Mouse (Mus musculus) layer of hippocampus, postnatal 14 days (tissue): ENCODE results near the gene Syce3. TPM values are rescaled to one million over a fixed set of nuclear protein-coding genes. Genes with fewer than 3 reads are reported as not detected.
A peak's percentile ranks its signal among the peaks of the same experiment; 100 is the strongest.

Experiments used
- DNase-seq, 2 experiments: peaks; one replicate each; pipeline ENCODE4 v3.0.0; 2021 to 2022; ENCODE audit warnings: low spot score in 2 of 2, mixed read lengths in 1 of 2
- total RNA-seq, 2 experiments: library from RNA; stranded (reverse); gene quantifications; 2 replicates each; pipeline ENCODE4 v1.2.3; 2021

Syce3 gene
- total RNA-seq, 2 experiments from 2014 or later: not detected

DNA sequence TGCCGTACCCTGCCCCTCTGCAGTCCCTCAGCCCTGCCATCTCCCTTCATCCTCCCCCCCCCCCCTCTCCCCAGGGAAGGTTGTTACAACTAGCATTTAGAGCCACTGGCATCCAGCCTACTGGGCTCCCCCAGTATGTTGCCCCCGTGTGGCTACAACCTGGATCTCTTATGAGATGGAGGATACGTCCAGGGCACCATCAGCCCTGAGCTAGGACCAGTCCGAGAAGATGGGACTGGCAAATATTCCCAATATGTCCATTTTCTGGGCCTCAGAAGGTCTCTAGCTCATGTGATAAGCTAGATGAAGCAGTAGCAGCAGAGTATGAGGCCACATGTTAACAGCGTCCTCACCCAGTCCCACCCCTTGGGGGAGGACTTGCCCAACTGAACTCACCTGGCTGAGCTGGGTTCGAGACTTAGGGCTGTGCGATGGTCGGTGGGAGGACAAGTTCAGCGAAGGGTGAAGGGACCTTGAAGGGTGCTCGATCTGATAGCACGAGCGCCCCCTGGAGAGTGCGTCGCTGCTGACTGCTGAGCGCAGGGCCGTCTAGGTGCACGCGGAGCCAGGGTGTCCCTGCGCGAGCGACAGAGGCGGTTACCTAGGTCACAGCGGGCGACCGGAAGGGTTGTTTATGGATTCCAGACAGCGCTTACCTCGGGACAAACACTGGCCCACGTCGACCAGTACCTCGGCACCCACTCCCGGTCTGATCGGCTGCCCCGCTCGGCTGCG lies 37.1 kb downstream of the Syce3 start:
- DNase-seq: peak; percentile 84 to 87

DNA sequence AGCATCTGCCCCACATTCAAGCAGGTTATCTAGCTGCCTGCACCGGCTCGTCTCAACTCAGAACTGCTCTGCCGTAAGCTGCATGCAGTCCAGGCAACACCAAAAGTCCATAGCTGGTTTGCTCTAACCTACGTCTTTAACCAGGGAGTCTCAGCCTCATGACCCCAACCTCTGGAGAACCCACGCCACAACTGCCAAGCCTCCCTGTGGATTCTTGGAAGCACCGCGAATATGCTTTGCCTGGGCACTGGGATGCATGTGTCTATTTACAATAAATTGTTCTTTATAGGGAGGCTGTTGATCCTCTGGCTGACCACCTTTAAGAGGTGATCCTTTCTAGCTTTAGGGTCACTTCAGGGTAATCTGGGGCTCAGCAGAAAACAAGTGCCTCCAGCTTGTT lies 37.8 kb downstream of the Syce3 start:
- no peak for DNase-seq

DNA sequence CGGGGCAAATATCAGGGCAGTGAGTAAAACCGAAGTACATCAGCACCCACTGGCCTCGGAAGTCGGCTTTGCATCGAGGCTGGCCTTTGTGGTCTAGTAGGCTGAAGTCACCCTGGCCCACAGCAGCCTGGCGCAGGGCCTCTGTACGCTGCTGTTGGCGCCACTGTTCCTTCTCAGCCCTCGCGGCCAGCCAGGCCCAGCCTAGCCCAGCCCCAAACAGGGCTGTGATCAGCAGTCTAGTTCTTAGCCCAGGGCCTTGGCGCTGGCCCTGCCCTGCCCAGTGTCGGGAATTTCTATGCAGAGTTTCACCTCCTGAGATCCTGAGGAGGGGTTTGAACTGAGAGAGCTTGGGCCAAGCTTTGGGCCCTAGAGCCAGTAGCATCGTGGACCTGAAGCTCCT lies 38.2 kb downstream of the Syce3 start:
- no peak for DNase-seq

DNA sequence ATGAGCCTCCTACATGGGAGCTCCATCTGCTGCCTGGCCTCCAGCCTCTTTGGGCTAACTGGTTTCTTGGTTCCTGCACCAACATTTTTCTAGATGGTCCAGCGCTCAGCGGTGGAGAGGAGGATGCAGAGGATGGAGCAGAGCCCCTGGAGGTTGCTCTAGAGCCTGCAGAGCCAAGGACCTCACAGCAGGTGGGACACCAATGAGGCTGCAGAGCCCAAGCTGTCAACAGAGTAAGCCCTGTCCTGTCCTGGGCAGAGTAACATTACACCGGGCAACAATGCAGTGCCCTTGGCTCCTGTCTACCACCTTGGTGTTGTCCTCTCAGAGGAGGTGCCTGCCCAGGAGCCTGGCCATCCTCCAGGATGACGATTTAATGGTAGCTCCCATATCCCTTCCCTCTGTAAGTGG lies 45.2 kb downstream of the Syce3 start:
- DNase-seq: no peak

DNA sequence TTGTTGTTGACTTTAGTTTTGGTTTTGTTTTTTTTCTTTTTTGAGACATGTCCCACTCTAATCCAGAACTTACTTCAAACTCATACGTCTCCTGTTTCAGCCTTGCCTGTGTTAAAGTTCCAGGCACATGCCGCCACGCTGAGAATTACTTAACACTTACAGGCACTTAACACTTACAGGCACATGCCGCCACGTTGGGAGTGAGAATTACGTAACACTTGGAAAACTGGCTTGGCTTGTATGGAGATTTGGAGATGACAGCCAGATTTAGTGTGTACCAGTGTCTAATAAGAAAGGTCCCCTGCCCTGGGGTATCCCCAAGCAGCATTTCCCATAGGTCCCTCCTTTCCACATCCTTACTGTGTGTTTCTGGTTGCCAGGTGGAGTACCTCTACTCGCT lies 47.3 kb downstream of the Syce3 start:
- DNase-seq: no peak

DNA sequence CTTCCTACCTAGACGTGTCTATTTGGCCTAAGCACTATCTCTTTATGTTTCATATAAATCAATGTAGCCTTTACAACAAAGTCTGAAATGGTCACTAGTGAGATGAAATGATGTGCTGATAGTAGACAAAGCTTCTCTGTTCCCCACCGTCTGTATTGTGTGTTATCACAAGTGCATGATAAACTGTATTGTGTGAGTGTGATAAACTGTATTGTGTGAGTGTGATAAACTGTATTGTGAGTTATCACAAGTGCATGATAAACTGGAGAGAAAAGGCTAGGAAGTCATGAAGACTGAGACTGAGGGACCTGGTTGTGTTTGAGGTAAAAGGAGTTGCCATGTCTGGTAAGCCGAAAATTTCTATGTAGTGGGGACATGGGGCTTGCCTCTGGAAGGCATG lies 51.5 kb downstream of the Syce3 start:
- DNase-seq: no peak

DNA sequence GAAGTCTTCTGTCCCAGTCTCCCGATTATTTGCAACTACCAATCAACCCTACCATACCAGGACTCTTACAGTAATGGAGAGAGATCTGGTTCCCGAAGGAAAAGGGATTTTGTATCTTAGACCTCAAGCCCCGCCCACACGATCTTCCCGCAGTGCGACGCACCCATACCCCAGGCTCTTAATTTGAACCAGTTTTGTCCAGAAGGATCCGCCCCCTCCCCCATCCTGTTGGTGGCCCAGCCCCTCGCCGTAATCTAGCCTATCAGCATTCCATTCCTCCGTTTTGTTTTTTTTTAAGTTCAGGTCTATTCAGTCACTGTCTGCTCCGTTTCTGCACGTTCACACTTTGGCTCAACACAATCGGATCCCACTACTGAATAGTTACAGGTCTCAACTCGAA lies 53.9 kb downstream of the Syce3 start:
- peak; percentile 50 to 81 for DNase-seq

DNA sequence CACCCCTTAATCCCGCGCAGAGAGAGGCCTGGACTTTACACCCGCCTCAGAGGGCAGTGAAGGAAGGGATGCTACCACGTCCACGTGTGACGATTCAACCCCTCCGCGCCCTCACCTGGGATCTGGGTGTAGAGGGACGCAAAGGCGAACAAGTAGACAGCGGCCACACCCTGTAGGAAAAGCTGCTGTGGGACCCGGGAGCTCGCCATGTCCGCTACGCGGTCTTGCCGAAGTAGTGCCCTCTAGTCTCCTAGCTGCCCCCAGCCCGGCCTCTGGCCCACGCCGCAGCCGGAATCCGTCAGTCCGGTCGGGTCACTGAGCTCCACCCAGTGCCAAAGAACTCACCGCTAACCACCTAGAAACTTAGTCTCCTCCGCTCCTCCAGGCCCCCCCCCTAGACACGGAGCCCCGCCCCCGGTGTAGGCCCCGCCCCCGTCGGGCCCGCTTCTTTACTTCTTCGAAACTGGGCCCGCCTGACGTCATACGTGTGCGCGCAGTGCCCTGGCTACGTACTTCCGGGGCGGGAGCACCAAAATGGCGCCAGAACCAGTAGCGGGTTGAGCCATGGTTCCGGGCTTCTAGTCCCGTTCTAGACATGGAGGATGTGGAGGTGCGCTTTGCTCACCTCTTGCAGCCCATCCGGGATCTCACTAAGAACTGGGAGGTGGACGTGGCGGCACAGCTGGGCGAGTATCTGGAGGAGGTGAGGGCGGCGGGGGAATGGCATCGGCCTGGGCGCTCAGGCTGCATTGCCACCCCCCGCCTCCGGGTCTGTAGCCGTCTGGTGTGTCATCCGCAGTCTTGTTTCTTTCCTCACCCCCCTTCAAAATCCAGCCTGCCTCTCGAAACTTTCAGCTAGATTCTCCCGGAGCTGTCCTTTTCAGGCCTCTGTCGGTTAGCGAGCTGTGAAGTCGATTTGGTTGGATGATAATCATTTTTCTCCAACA lies 54.8 kb downstream of the Syce3 start, which contains the start of the genes Lmf2 and Ncaph2:
Gene Lmf2, minus strand, starts transcription at position 419 of the 947 bp plus-strand sequence.
Gene Ncaph2, plus strand, starts transcription at position 479 of the 947 bp plus-strand sequence.
- peak; percentile 92 to 96 for DNase-seq

DNA sequence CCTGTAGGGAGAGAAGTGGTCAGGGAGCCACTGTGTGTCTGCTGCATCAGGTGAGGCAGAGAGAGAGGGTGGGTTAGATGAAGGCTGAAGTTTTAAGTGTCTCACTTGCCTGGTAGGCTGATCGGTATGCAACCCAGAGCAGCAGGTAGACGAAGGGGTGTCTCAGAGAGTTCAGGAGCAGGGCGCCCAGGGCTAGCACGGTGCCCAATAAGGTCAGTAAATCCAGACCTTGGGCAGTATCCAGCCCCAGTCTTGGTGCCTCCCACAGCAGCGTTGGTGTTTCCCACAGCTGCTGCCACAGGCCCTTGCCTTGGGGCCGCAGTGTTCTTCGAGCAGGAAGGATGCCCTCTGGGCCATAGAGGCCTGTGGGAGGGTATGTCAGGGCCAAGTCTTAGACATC lies 55.8 kb downstream of the Syce3 start:
- DNase-seq: no peak

DNA sequence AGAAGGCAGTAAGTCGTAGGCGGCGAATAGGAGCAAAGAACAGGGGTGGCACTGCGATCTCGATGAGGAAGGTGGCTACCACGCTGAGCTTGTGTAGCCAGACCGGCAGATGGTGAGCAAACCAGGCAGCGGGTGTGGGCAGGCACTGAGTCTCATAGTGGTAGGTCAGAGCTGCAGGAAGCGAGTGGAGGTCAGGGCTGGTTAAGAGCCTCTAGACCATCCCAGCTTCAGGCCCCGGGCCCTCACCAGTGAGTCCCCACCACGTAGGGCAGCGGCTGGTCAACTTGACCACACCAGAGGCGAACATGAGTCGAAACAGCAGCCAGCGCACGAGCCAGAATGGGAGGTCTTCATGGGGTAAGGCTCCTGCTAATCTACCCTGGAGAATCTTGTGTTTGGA lies 56.5 kb downstream of the Syce3 start:
- DNase-seq: no peak

DNA sequence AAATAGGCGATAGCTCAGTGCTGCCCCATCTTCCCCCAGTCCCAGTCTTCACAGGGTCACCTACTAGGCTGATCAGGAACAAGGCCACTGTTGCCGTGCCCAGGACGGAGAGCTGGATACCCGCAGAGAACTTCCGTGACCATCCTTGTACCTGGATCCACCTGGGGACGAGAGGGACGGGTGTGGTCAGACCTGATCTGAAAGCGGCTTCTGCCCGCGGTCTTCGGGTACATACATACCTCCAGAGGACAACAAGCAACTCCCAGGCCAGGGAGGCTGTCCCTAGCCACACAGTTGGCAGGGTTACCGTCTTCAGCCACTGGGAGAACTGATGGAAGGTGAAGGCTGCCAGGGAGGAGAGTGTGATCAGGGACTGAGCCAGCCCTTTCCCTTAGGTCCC lies 57.5 kb downstream of the Syce3 start:
- no peak for DNase-seq

DNA sequence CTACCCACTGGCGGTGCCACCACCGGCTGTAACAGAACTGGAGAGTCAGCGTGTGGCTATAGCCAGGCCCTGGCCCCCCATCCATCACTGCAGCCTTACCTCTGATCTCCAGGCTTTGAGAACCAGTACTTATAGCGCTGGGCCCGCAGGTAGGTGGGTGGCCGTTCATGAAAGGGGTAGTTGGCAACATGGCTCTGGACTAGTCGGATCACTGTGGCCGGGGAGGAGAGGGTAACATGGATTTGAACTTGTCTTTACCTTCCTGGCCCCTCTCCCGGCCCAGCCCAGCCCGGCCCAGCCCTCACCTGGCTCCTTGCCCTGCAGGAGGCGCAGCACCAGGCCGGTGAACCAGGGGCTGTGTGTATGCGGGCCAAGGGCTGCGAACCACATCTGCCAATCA lies 58.2 kb downstream of the Syce3 start:
- DNase-seq: no peak

DNA sequence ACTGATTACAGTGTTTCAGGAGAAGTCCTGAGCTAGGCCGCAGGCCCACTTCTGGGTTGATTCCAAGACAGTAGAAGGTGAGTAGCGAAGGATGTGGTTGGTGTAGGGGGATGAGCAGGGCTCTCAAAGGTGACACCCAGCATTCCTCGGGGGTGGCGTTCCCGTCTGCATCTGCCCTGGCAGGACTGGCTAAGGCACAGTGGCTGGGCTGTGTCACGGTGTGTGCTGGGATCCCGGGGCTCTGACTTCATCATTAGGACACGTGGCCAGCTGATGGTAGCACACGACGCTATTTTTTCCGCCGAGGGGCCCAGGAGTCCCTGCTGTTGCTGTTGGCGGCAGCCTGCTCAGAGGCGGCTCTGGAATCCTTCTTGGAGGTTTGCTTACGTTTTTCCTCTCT lies 59.0 kb downstream of the Syce3 start:
- no peak for DNase-seq

DNA sequence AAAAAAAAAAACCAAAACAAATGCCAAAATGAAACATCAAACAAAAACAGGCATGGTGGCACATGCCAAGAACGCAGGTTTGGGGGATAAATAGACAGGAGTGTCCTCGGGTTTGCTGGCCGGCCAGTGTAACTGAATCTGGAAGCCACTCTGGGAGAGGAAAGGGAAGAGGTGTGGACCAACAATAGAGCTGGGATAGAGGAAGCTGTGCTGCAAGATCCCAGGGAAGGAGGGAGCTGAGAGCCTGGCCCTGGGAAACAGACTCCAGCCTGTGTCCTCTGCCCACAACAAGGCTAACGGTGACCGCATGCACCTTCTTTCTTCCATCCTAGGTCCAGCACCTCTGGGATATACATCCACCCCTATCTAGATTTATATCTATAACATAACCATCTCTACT lies 59.9 kb downstream of the Syce3 start:
- DNase-seq: no peak

DNA sequence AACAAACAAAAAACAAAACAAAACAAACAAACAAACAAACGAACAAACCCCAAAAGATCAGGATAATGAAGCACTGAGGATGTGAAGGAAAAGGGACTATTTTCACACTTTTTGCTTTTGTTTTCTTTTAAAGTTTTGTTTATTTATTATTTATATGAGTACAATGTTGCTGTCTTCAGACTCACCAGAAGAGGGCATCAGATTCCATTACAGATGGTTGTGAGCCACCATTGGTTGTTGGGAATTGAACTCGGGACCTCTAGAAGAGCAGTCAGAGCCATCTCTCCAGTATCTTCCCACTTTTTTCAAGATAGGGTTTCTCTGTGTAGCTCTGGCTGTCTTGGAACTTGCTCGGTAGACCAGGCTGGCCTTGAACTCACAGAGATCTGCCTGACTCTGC lies 67.0 kb downstream of the Syce3 start:
- DNase-seq: no peak

DNA sequence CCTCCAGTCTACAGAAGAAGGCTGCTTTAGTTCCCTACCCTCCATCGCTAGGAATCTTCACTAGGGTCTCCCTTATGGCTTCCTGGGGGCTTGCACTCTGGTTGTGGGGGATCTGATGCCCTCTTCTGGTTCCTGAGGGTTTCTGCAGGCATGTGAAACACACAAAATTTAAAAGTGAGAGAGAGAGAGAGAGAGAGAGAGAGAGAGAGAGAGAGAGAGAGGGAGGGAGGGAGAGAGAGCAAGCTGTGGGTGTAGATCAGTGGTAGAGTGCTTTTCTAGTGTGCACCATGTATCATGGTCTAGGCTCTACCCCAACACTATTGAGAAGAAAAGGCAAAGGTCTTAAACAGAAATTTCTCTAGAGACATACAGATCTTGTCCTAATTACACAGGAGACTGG lies 68.6 kb downstream of the Syce3 start:
- DNase-seq: no peak

Other genes with a start within 250 kb of the Syce3 start
- gene Plxnb2, start 229.7 kb downstream of the Syce3 start, total RNA-seq: 10 to 100 TPM; 60.1 to 74.0 TPM
- gene Dennd6b, start 214.0 kb downstream of the Syce3 start, total RNA-seq: 10 to 100 TPM; 29.9 to 35.5 TPM
- 100 to 1,000 TPM; 157 to 167 TPM for gene Ppp6r2, start 198.9 kb downstream of the Syce3 start, total RNA-seq
- 100 to 1,000 TPM; 248 to 274 TPM for gene Sbf1, start 95.2 kb downstream of the Syce3 start, total RNA-seq
- not detected for gene Adm2, start 87.8 kb downstream of the Syce3 start, total RNA-seq
- not detected for gene Miox, start 76.1 kb downstream of the Syce3 start, total RNA-seq
- 10 to 100 TPM; 22.8 to 24.2 TPM for gene Lmf2, start 54.8 kb downstream of the Syce3 start, total RNA-seq
- gene Ncaph2, start 54.8 kb downstream of the Syce3 start, total RNA-seq: 10 to 100 TPM; 75.5 to 79.0 TPM
- 10 to 100 TPM; 28.9 to 29.9 TPM for gene Sco2, start 36.7 kb downstream of the Syce3 start, total RNA-seq
- 1 to 10 TPM; 1.3 to 1.6 TPM for gene Tymp, start 33.5 kb downstream of the Syce3 start, total RNA-seq
- 1 to 10 TPM; 2.7 to 5.3 TPM for gene Odf3b, start 31.2 kb downstream of the Syce3 start, total RNA-seq
- gene Klhdc7b, start 25.6 kb downstream of the Syce3 start, total RNA-seq: under 1 TPM in 1 of 2 experiments, not detected in 1; 0.14 TPM
- 1 to 10 TPM; 2.1 to 3.1 TPM for gene Cpt1b, start 15.4 kb upstream of the Syce3 start, total RNA-seq
- gene C730034F03Rik, start 19.1 kb upstream of the Syce3 start, total RNA-seq: 1 to 10 TPM; 2.7 to 2.9 TPM
- gene Gm44502, start 19.2 kb upstream of the Syce3 start, total RNA-seq: not detected
- 10 to 100 TPM; 44.3 to 50.0 TPM for gene Chkb, start 19.4 kb upstream of the Syce3 start, total RNA-seq
- gene Mapk8ip2, start 43.4 kb upstream of the Syce3 start, total RNA-seq: 100 to 1,000 TPM; 195 to 198 TPM
- gene Arsa, start 66.9 kb upstream of the Syce3 start, total RNA-seq: 10 to 100 TPM; 29.1 to 31.5 TPM
- 100 to 1,000 TPM; 271 to 274 TPM for gene Shank3, start 89.1 kb upstream of the Syce3 start, total RNA-seq
- 1 to 10 TPM in 1 of 2 experiments, under 1 TPM in 1; 0.65 to 2.4 TPM for gene Acr, start 157.8 kb upstream of the Syce3 start, total RNA-seq
- gene Rabl2, start 181.4 kb upstream of the Syce3 start, total RNA-seq: 10 to 100 TPM; 30.8 to 32.7 TPM